Mouse (Mus musculus): ENCODE measurements around the gene Dkkl1. TPM values are rescaled to one million over a fixed set of nuclear protein-coding genes. Genes with fewer than 3 reads are reported as not detected.

The Dkkl1 gene
- polyA plus RNA-seq, 1 experiment from 2014 or later = 0.80 TPM

DNA sequence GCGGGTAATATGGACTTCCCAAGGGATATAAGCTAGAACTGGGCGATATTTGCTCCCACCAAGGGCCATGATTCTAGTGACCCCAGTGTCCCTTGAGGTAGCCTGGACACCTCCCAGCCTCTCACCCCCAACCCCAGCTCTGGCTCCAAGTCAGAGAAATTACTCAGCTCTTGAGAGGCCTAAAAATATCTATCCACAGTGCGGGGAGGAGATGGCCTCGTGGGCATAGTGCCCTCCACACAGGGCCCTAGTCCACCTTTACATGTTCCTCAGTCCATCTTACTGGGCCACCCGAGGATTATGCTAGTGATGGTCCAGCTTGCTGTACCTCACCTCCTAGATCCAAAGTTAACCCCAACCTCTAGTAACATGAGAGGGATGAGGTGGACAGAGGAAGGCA, 47.1 kb downstream of the Dkkl1 start:
- Histone ChIP-seq H3K4me3 (ENCODE audit: low read depth, low read length) (no peak overlapping the region), H3K9ac (ENCODE audit: low read length) (no peak overlapping the region), H3K27me3 (replicated peaks; ENCODE audit: control insufficient read depth, insufficient read depth, low read length) (peaks cover 76% of the 10 kb centered on the region), H3K4me1 (replicated peaks; ENCODE audit: control insufficient read depth, insufficient read depth, low read length) (no peaks in the 10 kb centered on the region), H3K36me3 (ENCODE audit: control insufficient read depth, insufficient read depth, low read length) (peaks cover 11% of the 10 kb centered on the region), H3K9me3 (ENCODE audit: control insufficient read depth, low read length) (peaks cover 12% of the 10 kb centered on the region), H3K27ac (ENCODE audit: low read depth) (no peak overlapping the region), H3K4me2 (ENCODE audit: low read length) (no peak overlapping the region)
- no peak for ATAC-seq (replicated peaks; ENCODE audit: low FRiP score, low TSS enrichment, low read depth)
- WGBS = 72% methylated on average over 5 of the region's 5 CpGs
- DNase-seq (ENCODE audit: low spot score) = no peak

DNA sequence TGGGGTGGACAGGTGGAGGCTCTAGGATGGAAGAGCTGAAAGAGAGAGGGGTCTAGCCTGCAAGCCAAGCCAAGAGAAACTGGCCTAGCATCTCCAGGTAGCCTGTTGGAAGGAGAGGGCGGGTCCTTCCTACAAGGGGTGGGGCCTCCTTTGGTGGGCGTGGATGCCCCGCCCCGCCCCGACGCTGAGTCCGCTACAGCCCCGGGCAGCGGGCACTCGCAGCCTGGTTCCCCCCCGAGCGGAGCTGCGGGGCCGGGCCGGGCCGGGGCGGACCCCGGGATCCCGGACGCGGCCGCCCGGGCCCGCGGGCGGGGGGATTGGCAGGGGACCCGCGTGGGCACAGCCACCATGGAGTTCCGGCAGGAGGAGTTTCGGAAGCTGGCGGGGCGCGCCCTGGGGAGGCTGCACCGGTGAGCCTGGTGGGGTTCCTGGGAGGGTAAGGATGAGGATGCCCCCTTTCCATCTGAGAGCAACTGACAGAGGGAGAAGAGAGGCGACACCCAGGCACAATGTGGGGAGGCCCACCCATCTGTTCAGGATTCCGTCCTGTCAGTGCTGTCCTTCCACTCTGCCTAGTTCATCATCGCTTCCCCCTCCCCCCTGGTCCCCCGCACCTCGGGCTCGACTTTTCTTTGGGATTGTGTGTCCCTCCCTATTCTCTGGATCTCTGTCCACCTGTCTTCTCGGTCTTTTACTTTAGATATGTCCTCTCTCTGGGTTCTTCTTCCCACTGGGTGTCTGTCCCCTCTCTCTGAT, 48.0 kb downstream of the Dkkl1 start, which contains the start of gene Slc17a7:
Slc17a7 (plus strand) TSS at position 215 of the 756 bp plus-strand sequence.
- peak within 1 kb of the TSS; percentile 25 for H3K4me3 ChIP-seq (ENCODE audit: low read depth, low read length)
- peaks cover 67% of the 10 kb centered on the region for H3K27me3 ChIP-seq (replicated peaks; ENCODE audit: control insufficient read depth, insufficient read depth, low read length)
- no peak within 1 kb of the TSS for H3K27ac ChIP-seq (ENCODE audit: low read depth)
- no peak within 1 kb of the TSS for H3K9ac ChIP-seq (ENCODE audit: low read length)
- ATAC-seq (replicated peaks; ENCODE audit: low FRiP score, low TSS enrichment, low read depth) (no peak), DNase-seq (ENCODE audit: low spot score) (peak; percentile 70)
- H3K9me3 ChIP-seq (ENCODE audit: control insufficient read depth, low read length) = peaks cover 3% of the 10 kb centered on the region
- WGBS = 2% methylated on average over 36 of the region's 41 CpGs
- H3K4me2 ChIP-seq (ENCODE audit: low read length) = peak within 1 kb of the TSS; percentile 51
- peaks cover 20% of the 10 kb centered on the region for H3K36me3 ChIP-seq (ENCODE audit: control insufficient read depth, insufficient read depth, low read length)
- no peaks in the 10 kb centered on the region for H3K4me1 ChIP-seq (replicated peaks; ENCODE audit: control insufficient read depth, insufficient read depth, low read length)

DNA sequence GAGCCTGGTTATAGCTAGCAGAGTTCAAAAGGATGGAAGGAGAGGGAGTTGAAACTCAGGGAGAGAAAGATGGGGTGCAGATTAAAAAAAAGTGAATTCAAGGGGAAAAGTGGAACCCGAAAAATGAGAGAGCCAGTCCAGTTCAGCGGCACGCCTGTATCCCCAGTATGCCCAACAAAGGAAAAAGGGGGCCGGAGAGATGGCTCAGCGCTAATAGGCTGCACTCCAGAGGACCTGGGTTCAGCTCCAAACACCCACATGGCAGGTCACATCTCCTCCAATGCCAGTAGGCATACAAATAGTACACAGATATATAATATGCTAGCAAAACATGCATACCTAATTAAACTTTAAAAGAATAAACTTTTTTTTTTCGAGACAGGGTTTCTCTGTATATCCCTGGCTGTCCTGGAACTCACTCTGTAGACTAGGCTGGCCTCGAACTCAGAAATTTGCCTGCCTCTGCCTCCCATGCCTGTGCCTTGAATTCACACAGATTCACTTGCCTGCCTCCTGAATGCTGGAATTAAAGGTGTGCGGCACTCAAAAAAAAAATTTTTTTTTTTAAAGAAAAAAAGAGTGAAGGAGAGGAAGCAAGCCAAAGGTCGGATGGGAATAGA, 48.8 kb downstream of the Dkkl1 start:
- Histone ChIP-seq H3K4me3 (ENCODE audit: low read depth, low read length) (no peak overlapping the region), H3K27ac (ENCODE audit: low read depth) (no peak overlapping the region), H3K4me1 (replicated peaks; ENCODE audit: control insufficient read depth, insufficient read depth, low read length) (no peaks in the 10 kb centered on the region), H3K36me3 (ENCODE audit: control insufficient read depth, insufficient read depth, low read length) (peaks cover 25% of the 10 kb centered on the region), H3K9me3 (ENCODE audit: control insufficient read depth, low read length) (no peaks in the 10 kb centered on the region), H3K27me3 (replicated peaks; ENCODE audit: control insufficient read depth, insufficient read depth, low read length) (peaks cover 59% of the 10 kb centered on the region), H3K9ac (ENCODE audit: low read length) (no peak overlapping the region), H3K4me2 (ENCODE audit: low read length) (no peak overlapping the region)
- ATAC-seq (replicated peaks; ENCODE audit: low FRiP score, low TSS enrichment, low read depth) (no peak), DNase-seq (ENCODE audit: low spot score) (no peak)
- WGBS = 72% methylated on average over 9 of the region's 9 CpGs

DNA sequence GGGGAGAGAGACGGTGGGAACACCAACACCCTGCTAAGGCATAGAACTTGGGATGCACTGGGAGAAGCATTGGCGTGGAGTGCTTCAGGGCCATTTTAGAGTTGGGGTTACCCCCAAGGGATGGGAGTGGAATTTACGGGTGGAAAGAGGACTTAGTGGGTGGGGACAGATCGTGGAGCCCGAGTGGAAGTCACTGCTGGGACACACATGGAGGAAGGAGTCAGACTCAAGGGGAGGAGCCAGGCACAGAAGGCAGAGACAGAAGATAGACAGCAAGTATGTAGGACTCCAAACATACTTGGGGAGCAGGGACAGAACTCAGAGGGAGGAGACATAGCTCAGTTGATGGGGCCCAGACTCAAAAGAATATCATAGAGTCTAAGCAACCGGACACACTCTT, 49.4 kb downstream of the Dkkl1 start:
- Histone ChIP-seq H3K4me2 (ENCODE audit: low read length) (peak overlapping the region; percentile 69), H3K27me3 (replicated peaks; ENCODE audit: control insufficient read depth, insufficient read depth, low read length) (peaks cover 53% of the 10 kb centered on the region), H3K36me3 (ENCODE audit: control insufficient read depth, insufficient read depth, low read length) (peaks cover 29% of the 10 kb centered on the region), H3K9ac (ENCODE audit: low read length) (peak overlapping the region; percentile 14; the same call in 1 of the 2 replicates), H3K27ac (ENCODE audit: low read depth) (no peak overlapping the region), H3K4me3 (ENCODE audit: low read depth, low read length) (peak overlapping the region; percentile 34), H3K4me1 (replicated peaks; ENCODE audit: control insufficient read depth, insufficient read depth, low read length) (no peaks in the 10 kb centered on the region), H3K9me3 (ENCODE audit: control insufficient read depth, low read length) (no peaks in the 10 kb centered on the region)
- 27% methylated on average over 6 of the region's 6 CpGs for WGBS
- DNase-seq (ENCODE audit: low spot score) = no peak
- ATAC-seq (replicated peaks; ENCODE audit: low FRiP score, low TSS enrichment, low read depth) = no peak

DNA sequence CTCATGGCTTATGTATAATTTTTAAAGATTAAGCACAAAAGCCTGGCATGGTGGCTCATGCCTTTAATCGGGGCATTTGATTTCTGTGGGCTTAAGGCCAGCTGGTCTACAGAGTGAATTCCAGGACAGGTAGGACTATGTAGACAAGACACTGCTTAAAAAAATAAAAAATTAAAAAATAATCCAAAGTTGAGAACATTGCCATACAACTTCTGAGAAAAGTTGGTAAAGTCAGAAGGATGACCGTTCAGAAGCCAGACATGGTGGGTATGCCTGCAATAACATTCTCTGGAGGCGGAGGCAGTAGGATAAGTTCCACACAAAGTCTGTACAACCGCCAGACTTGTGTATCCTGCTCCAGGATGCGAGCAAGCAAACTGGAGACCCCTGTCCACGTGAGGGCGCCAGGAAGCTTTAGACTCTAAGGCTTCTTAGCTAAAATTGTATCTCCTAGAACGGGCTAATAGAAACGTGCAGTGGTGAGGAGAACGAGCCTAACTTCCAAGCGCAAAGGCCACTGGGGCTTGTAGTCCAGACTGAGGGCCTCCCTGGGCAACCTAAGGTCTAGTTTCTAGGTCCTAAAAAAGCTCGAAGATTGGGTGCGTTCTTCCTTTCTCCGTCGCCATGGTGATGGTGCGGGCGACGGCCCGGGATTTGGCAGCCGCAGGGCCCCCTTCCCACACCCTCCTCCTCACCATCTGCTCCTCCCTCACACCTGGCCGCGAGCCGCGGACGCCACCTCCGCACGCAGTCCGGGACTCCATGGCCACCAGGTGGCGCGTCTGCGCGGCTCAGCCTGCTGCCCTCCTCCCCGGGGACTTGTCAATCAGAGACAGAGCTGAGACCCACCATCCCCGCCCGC, 50.1 kb downstream of the Dkkl1 start:
- 4% methylated on average over 35 of the region's 35 CpGs for WGBS
- DNase-seq (ENCODE audit: low spot score) (peak; percentile 95), ATAC-seq (replicated peaks; ENCODE audit: low FRiP score, low TSS enrichment, low read depth) (peak; percentile 84)
- H3K4me3 ChIP-seq (ENCODE audit: low read depth, low read length) = peak overlapping the region; percentile 34
- H3K4me1 ChIP-seq (replicated peaks; ENCODE audit: control insufficient read depth, insufficient read depth, low read length) = no peaks in the 10 kb centered on the region
- peak overlapping the region; percentile 14; the same call in 1 of the 2 replicates for H3K9ac ChIP-seq (ENCODE audit: low read length)
- H3K4me2 ChIP-seq (ENCODE audit: low read length) = peak overlapping the region; percentile 69
- peaks cover 46% of the 10 kb centered on the region for H3K27me3 ChIP-seq (replicated peaks; ENCODE audit: control insufficient read depth, insufficient read depth, low read length)
- H3K27ac ChIP-seq (ENCODE audit: low read depth) = 0 out of 2 replicates have a peak overlapping the region, but pooled peaks have one; percentile 4
- H3K36me3 ChIP-seq (ENCODE audit: control insufficient read depth, insufficient read depth, low read length) = peaks cover 32% of the 10 kb centered on the region
- no peaks in the 10 kb centered on the region for H3K9me3 ChIP-seq (ENCODE audit: control insufficient read depth, low read length)

DNA sequence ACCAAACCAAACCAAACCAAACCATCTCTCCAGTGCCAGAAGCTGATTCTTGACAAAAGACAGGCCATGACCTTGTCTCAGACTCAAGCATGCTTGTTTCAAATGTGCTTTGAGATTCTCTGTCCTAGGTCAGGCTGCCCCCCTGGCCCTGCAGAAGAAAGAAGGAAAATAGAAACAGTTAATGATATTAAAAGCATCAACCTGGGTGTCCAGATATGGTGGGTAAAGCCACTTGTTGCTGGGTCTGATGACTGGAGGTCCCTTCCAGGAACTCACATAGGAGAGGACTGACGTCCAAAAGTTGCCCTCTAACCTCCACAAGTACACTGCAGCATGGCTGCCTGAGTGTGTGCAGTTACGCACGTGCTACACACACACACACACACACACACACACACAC, 51.1 kb downstream of the Dkkl1 start:
- H3K4me1 ChIP-seq (replicated peaks; ENCODE audit: control insufficient read depth, insufficient read depth, low read length) = no peaks in the 10 kb centered on the region
- DNase-seq (ENCODE audit: low spot score) (no peak), ATAC-seq (replicated peaks; ENCODE audit: low FRiP score, low TSS enrichment, low read depth) (no peak)
- H3K4me3 ChIP-seq (ENCODE audit: low read depth, low read length) = no peak overlapping the region
- whole genome bisulfite sequencing = 94% methylated on average over 3 of the region's 3 CpGs
- peaks cover 37% of the 10 kb centered on the region for H3K27me3 ChIP-seq (replicated peaks; ENCODE audit: control insufficient read depth, insufficient read depth, low read length)
- H3K4me2 ChIP-seq (ENCODE audit: low read length) = no peak overlapping the region
- peaks cover 37% of the 10 kb centered on the region for H3K36me3 ChIP-seq (ENCODE audit: control insufficient read depth, insufficient read depth, low read length)
- no peak overlapping the region for H3K27ac ChIP-seq (ENCODE audit: low read depth)
- no peak overlapping the region for H3K9ac ChIP-seq (ENCODE audit: low read length)
- no peaks in the 10 kb centered on the region for H3K9me3 ChIP-seq (ENCODE audit: control insufficient read depth, low read length)

DNA sequence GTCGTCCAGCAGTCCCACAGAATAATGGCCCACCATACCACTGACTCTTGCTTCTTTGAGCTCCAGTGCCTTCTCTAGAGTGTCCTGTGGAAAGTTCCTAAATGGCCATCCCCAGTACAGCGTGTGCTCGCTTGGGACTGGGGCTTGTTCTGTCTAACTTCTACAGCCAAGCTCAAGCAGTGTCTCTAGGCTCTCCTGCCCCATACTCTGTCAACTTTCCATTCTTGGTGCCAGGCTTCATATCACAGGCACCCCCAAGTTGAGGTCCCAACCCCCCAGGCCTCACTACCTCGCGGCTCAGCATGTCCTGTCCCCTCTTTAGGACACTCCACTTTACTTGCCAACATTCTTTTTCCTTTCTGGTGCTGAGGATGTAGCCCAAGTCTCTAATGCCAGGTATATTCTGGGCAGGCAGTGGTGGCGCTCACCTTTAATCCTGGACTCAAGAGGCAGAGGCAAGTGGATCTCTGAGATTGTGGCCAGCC, 51.6 kb downstream of the Dkkl1 start:
- no peak for ATAC-seq (replicated peaks; ENCODE audit: low FRiP score, low TSS enrichment, low read depth)
- peaks cover 37% of the 10 kb centered on the region for H3K36me3 ChIP-seq (ENCODE audit: control insufficient read depth, insufficient read depth, low read length)
- peaks cover 1% of the 10 kb centered on the region; the same call in 1 of the 2 replicates for H3K4me1 ChIP-seq (replicated peaks; ENCODE audit: control insufficient read depth, insufficient read depth, low read length)
- H3K9me3 ChIP-seq (ENCODE audit: control insufficient read depth, low read length) = no peaks in the 10 kb centered on the region
- no peak overlapping the region for H3K4me2 ChIP-seq (ENCODE audit: low read length)
- no peak overlapping the region for H3K9ac ChIP-seq (ENCODE audit: low read length)
- H3K27ac ChIP-seq (ENCODE audit: low read depth) = no peak overlapping the region
- H3K4me3 ChIP-seq (ENCODE audit: low read depth, low read length) = no peak overlapping the region
- 95% methylated on average over 6 of the region's 6 CpGs for WGBS
- peaks cover 32% of the 10 kb centered on the region for H3K27me3 ChIP-seq (replicated peaks; ENCODE audit: control insufficient read depth, insufficient read depth, low read length)
- no peak for DNase-seq (ENCODE audit: low spot score)

DNA sequence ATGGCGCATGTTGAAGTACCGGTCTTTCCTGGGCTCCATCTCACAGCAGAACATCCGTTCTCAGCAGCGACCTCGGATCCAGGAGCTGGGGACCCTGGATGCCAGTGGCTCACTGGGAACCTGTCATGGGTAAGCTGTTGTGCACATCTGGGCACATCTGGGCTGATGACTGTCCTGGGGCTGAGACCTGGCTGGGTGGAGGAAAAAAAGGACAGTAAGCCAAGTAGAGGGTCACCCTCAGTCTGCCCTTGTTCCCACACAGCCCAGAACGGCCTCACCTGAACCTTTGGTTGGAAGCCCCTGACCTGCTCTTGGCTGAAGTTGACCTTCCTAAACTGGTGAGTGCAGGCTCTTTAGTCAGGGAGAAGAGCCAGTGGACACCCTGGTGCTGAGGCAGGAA, 53.0 kb downstream of the Dkkl1 start:
- WGBS = 96% methylated on average over 6 of the region's 6 CpGs
- peaks cover 18% of the 10 kb centered on the region for H3K27me3 ChIP-seq (replicated peaks; ENCODE audit: control insufficient read depth, insufficient read depth, low read length)
- H3K4me1 ChIP-seq (replicated peaks; ENCODE audit: control insufficient read depth, insufficient read depth, low read length) = peaks cover 8% of the 10 kb centered on the region; the same call in 1 of the 2 replicates
- no peaks in the 10 kb centered on the region for H3K9me3 ChIP-seq (ENCODE audit: control insufficient read depth, low read length)
- H3K4me2 ChIP-seq (ENCODE audit: low read length) = no peak overlapping the region
- no peak overlapping the region for H3K4me3 ChIP-seq (ENCODE audit: low read depth, low read length)
- peaks cover 37% of the 10 kb centered on the region for H3K36me3 ChIP-seq (ENCODE audit: control insufficient read depth, insufficient read depth, low read length)
- ATAC-seq (replicated peaks; ENCODE audit: low FRiP score, low TSS enrichment, low read depth) (no peak), DNase-seq (ENCODE audit: low spot score) (no peak)
- H3K27ac ChIP-seq (ENCODE audit: low read depth) = no peak overlapping the region
- H3K9ac ChIP-seq (ENCODE audit: low read length) = no peak overlapping the region

Data from intestine, embryonic 14.5 days (tissue).